Mouse (Mus musculus) heart, postnatal 10 days (tissue): ENCODE measurements around the gene Zfp568. TPM values are rescaled to one million over a fixed set of nuclear protein-coding genes. Genes with fewer than 3 reads are reported as not detected.

Experiments used
- DNase-seq, 2 experiments: peaks; one replicate each; pipeline ENCODE4 v3.0.0; 2021
- intact Hi-C: fragments of 180-260 bp; cut with DNase I; formaldehyde crosslinking; loops from one replicate; pipeline ENCODE4 v1.15.1; 2025
- total RNA-seq, 2 experiments: library from RNA; stranded (reverse); gene quantifications; 2 replicates each; pipeline ENCODE4 v1.2.3; 2021

Gene Zfp568
- total RNA-seq, 2 experiments from 2014 or later: 46.7 to 53.1 TPM

DNA sequence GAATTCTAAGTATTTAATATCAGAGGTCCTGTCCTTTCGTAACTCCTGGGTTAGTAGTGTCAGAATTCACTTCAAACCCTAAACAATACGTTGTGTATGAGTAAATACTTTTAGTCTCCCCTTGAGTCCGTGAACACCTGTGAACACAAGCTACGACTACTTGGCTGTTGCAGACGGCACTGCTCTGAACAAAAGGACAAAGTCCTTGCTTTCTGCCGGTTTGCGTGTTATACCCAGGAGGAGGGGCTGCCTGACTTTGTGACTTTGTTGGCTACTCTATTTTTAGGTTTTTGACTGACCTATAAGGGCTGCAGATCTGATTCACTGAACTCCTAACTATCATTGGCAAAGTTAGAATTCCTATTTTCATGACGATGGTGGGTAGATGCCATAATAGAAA, 2.3 kb downstream of the Zfp568 start:
- intact Hi-C loops: no loop called here
- DNase-seq: no peak

DNA sequence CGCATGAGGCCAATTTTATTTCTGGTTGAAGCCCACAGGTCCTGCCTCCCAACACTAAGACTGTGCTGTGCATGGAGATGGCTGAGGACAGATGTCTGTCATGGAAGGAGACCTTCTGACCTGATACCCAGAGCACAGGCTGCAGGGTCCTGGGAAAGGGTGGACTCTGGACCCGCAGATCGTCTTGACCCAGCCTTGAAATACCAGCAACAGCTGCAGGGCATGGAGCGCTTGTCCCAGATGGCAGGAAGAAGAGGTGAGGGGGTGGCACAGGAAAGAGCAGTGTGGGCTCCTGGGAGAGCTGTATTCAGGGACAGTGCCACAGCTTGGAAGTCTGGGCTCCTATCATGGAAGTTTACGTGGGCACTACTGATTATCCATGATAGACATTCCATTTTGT, 3.8 kb downstream of the Zfp568 start:
- intact Hi-C loops: no loop called here
- no peak for DNase-seq

DNA sequence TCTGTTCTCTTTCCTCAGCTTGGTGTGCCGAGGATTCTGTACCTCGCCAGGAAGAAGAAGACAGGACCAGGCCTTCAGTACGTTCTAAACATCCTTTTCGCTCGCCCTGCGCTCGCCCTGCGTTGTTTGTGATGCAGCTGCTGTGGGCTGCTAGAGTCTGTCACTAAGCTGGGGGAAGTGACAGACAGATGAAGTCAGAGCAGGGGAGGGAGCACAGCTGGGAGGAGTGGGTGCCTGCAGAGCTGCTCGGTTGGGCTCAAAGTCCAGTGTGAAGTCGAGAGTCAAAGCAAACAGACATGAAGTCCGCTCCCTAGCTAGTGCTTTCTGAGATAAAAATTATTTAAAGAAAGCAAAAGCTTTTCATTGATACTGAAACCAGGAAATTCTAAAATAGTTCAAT, 5.3 kb downstream of the Zfp568 start:
- no peak for DNase-seq
- intact Hi-C loops: no loop called here

DNA sequence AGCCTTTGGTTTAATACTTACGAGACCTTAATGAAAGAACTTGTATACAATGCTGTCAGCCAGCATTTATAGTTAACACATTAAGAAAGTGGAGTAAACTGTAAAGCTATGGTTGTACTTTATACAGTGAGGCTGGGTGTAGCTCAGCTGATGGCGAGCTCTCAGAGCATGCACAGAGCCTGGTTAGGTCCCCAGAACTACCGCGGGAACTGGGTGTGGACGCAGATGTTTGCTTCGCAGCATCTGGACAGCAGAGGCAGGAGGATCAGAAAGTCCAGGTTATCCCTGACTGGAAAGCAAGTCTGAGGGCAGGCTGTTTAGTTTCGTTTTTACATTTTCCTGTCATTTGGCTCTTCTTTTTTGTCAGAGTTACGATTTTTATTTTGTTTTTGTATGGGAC, 8.9 kb downstream of the Zfp568 start:
- no peak for DNase-seq
- intact Hi-C loops: no loop called here

DNA sequence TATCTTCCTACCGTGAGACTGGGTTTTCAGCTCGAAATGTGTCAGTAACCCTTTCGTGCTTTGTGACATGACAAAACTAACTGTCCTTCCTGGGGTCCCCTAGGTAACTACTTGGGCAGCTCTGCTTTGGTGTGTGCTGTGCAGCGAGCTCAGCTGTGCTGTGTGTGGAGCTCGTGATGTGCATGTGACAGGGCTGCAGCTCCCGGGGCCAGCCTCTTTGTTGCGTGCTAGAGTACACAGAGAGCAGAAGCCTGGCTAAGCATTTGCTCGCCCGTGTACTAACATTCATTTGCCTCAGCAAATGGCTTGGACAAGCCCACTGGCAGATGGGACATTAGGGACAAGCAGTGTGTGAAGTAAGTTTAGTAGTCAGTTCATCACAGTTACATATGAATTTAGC, 9.6 kb downstream of the Zfp568 start:
- intact Hi-C loops: no loop called here
- no peak for DNase-seq

DNA sequence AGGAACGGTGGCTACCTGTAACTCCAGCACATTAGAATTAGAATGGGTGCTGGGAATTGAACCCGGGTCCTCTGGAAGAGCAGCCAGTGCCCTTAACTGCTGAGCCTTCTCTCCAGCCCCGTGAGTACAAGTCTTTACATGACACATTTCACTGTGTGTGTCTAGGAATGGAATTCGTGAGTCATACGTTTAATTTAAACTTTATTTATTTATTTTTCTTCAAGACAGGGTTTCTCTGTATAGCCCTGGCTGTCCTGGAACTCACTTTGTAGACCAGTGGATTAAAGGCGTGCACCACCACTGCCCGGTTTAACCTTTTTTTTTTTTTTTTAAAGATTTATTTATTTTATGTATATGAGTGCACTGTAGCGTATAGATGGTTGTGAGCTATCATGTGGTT, 11.4 kb downstream of the Zfp568 start:
- DNase-seq: no peak
- intact Hi-C loops: no loop called here

DNA sequence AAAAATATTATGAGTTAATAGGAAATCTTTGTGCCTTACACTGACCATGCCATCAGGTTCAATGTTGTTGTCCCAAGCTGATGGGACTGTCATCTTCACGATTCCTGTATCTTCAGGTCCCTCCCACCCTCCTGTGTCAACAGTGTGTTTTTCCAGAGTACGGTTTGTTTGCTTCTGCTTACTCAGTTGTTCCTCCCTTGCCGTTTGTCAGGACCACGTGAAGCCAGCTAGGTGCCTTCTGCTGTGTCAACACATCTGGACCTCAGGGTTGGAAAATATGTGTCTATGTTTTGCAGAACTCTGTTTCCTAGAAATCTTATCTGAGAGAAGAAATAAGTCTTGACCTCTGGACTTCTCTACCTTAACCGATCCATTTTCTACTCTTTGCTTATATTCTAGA, 16.8 kb downstream of the Zfp568 start:
- DNase-seq: no peak
- intact Hi-C loops: loop anchor here (5.0 kb wide), 1 partner anchor 48 kb away; the partner anchor contains the start of gene Zfp74

DNA sequence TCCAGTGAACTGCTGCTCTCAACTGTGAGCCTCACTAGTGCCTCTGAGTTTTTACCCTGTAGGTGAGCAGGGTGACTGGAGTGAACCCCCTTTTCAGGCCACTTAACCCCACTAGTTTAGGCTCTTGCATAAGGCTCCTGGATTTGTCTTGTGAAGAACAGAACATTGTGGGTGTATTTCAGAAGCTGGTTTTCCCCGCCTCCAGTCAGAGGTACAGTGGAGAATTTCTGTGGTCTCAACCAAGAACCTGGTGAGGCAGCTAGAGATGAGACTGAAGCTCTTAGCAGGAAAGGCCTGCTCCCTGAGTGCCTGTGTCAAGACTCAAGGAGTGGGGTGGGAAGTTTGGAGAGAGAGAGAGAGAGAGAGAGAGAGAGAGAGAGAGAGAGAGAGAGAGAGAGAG, 23.8 kb downstream of the Zfp568 start:
- intact Hi-C loops: no loop called here
- DNase-seq: no peak

DNA sequence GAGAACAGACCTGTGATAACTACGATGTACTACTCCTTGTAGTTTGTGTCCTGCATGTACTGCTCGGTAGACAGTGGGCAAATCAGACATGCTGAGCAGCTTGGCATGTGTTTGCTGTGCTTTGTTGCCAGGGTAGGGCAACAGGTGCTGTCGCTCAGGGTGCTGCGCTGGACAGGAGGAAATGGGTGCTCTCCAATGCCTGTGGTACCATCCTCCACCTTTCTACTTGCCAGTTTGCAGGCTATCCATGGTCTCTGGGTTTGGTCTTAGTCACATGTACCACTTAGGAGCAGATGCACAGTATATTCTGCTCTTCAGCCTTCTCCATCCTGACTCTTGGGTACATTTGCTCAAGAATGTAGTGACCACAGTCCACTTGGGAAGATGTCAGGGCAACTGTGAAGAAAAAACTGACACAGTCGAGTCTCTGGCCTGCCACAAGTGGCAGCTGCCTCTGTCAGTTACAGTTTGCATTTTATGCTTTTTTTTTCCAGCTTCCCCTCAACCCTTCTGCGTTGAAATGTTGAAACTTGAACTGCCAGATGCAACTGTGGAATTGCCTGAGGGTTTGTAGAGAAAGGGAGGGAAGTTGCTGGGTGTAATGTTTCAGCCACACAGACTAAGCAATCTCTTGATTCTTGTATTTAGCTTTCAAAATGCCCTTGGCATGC, 24.4 kb downstream of the Zfp568 start:
- intact Hi-C loops: no loop called here
- DNase-seq: no peak

DNA sequence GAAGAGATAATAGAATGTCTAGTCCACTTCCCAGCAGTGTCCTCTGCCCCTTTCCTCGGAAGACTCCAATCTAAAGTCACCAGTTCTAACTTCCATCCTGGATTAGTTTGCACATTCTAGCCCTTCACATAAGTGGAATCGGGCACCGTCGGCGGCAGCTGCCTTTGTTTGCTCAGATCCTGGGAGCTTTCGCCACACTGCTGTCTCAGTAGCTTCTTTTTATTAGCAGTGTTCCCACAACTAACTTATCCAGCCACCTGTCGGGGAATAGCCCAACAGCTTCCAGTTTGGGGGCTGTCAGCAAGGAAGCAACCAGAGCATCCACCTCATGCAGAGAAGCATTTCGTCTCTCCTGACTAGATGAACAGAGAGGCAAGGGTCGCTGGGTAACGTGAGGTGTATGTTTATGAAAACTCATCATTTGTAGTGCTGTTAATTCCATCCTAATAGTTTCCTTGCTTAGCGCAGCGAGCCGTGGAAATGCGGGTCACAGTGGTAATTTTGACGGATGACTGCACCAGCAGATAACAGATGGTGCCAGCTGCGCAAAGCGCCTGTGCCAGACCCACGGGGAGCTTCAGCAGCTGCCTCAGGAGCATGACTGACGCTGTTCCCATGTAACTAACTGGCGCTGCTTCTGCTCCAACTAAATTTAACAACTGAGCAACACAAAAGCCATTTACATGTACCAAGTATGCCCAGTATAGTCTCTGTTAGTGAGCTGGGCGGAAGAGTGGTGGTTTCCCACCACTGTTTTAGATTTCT, 25.7 kb downstream of the Zfp568 start:
- intact Hi-C loops: loop anchor here (5.0 kb wide), 1 partner anchor 208 kb away; no protein-coding TSS in a partner anchor
- peak; percentile 79 to 83 for DNase-seq

DNA sequence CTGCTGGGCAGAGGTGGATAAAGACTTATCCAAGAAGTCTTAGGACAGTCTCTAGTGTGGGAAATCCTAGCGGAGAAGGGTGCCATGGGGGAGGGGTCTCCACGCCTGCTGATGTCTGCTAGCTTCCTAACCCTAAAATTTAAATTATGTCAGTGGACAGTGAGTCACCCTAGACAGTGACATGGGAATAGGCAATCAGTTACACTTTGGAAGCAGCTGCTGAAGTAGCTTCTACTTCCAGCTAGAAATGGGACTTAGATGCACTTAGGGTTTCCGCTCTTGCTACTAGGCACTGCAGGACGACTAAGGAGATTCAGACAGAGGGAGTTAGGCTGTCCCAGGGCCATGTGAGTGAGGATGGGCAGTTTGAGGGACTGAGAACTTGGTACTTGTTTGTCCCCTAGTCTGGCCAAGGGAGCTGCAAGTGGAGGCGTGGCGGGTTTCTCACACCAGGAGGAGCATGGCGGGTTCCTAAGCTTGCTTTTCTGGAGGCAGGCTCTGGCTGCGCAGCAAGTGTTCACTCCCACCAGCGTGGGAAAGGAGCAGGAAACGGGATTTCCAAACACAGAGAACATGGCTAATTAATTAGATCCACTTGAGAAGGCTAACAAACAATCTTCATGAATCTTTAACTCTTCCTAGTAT, 26.9 kb downstream of the Zfp568 start:
- no peak for DNase-seq
- intact Hi-C loops: loop anchor here (5.0 kb wide), 1 partner anchor 207 kb away; no protein-coding TSS in a partner anchor

DNA sequence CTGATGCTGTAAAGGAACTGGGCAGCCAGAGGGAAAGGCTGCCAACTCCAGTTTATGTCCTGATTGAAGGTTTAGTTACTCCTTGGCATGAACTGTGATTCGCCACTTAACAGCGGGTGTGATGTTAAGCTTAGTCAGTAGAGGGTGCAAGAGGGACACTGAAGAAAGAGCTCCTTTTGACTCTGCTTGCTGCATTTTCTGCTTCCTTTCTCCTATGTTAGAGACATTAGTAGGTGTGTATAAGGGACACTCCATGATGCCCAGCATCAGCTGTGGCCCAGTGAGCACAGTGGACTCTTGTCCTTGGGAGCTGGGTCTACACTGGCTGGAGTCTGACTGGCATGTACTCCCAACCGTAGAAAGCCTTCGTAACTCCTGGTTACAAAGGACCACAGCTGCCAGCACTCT, 29.2 kb downstream of the Zfp568 start:
- peak; percentile 62 to 73 for DNase-seq
- intact Hi-C loops: loop anchor here (2.0 to 5.0 kb wide), 2 partner anchors 78 to 204 kb away; partner anchors contain the start of genes Gm26920 and Zfp566

DNA sequence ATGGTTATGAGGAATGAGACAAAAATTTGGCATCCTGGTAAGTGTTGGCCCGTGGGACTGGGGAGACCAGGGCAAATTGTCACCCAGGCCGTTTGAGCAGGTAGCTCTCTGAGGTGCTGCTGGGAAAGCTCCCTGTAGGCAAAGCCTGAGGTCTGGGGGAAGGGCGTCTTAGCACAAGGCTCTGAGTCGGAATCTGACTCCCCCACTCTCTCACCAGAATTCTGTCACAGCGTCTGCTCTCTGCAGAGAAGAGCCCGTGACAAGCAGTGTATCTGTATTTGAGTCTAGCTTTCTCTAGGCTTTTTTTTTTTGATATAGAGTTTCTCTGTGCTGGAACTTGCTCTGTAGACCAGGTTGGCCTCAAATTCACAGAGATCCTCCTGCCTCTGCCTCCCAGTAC, 33.5 kb downstream of the Zfp568 start:
- no peak for DNase-seq
- intact Hi-C loops: no loop called here

DNA sequence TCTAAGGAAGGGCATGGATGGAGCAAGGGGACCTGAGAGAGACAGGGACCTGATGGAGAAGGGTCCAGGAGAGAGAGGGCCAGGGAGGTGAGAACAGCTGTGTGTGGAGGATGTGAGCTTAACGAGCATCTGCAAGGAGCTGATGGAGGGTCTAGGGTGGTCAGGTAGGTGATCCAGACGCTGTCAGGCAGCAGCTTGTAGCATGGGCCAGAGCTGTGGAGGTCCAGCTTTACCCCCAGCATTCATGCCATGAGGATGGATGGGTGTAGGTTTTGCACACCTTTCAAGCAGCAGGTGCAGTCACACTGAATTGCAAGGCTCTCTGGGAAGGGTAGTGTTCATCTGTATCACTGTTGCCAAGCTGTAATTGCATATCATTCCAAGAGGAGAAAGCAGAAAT, 35.8 kb downstream of the Zfp568 start:
- intact Hi-C loops: no loop called here
- no peak for DNase-seq

DNA sequence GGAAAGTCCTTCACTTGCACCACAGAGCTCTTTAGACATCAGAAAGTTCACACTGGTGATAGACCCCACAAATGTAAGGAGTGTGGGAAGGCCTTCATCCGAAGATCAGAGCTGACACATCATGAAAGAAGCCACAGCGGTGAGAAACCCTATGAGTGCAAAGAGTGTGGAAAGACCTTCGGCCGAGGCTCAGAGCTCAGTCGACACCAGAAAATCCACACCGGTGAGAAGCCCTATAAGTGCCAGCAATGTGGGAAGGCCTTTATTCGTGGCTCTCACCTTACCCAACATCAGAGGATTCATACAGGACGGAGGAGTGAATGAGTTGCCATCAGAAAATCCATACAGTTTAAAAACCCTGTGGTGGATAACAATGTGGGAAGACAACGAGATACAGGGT, 39.6 kb downstream of the Zfp568 start:
- DNase-seq: no peak
- intact Hi-C loops: no loop called here

DNA sequence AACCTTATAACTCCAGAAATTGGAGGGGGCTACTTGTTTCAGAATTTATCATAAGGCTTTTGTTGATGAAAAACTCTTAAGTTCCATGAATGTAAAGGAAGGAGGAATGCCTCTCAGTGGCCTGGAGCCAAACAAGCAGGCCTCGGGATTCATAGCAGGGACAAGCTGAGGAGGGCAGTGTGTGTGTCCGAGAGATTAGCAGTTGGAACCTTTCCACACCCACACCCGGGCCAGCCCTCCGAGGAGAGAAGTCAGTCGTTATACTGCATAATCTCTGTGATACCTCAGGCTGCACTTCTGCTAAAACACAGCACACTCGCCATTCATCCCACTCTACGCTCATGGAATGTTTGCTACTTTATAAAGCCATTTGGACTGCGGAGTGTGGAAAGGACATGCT, 40.0 kb downstream of the Zfp568 start:
- intact Hi-C loops: no loop called here
- DNase-seq: peak in 1 of 2 experiments; percentile 20

DNA sequence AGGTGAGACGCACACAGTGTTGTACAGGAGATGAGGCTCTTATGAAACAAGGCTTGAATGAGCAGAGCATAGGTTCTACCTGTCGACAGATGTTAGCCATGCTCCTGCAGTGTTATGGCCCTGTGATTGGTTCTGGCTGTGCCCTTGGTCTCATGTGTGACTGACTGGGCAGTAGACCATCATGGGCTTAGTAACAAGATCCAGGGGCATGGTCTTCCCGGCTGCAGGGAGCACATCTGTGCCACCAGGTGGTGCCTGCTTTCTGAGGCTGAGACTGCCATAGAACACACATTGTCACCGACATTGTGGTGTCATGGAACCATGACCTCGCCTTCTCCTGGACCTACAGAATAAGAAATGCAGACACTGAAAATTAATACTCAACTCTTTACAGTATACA, 41.6 kb downstream of the Zfp568 start:
- intact Hi-C loops: loop anchor here (5.0 kb wide), 1 partner anchor 182 kb away; no protein-coding TSS in a partner anchor
- DNase-seq: no peak

DNA sequence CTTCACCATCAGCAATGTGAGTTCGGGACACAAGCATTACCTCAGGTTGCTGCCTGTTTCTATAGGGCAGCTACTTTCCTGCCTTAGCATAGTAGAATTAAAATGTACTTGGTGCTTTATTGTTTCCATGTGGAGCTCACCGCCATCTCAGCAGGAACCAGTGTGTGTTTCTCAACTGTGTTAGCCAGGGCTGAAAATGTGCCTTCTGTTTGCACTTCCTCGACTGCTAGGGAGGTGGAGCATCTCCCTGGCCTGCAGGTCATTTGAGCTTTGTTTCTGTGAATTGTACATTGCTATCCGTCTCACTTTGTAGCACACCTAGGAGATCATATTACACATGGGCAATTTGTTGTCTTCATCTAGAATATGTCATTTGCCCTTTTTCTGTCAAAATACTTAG, 43.6 kb downstream of the Zfp568 start:
- intact Hi-C loops: loop anchor here (5.0 kb wide), 1 partner anchor 180 kb away; no protein-coding TSS in a partner anchor
- no peak for DNase-seq

DNA sequence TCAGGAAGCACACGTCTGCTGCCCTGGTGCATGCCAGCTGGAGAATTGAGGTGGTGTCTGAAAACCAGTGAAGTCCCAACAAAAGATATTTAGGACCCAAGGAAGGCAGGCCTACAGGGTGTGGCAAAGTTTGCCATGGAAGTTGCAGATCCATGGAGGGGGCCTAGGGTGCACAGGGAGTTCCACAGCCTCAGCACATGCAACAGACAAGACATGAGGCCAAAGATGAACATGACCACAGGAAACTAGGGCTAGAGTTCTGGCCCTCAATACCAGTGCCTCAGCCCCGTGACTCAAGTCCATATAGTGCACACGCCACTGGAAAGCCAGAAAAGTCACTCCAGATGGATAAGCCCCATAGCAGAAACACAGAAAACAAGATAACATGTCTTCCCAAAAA, 44.8 kb downstream of the Zfp568 start:
- intact Hi-C loops: loop anchor here (5.0 kb wide), 1 partner anchor 179 kb away; no protein-coding TSS in a partner anchor
- DNase-seq: no peak

DNA sequence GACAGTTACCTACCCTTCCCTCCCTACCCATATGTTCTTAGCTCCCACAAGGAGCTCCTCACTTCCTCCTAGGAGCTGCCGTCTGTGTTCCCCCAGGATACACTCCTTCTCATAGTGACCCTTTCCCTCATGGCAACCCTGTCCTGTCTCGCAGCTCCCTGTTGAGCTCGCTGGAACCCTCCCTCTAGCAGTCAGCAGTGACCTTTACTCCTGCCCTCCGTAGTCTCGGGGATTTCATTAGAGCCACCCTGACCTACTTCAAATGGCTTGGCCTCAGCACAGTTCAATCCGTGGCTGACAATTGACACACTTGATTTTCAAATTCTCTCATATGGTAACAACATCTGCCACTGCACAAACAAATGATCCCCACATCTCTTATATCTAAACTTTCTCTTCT, 46.9 kb downstream of the Zfp568 start:
- DNase-seq: no peak
- intact Hi-C loops: no loop called here

DNA sequence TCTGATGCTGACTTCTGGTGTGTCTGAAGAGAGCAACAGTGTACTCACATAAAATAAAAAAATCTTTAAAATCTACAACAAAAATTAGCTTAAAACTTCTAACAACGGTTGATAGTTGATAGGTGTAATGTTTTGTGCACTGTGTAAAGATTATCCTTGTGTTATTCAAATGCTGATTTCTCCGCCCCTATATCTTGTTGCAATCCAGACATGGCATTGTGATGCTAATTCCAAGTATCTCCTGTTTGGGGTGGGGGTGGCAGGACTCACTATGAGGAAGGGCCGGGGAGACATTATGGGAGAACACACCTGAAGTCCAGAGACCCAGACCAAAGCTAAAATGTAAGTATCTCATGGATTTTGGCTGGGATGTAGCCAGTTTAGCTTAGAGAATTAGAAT, 47.6 kb downstream of the Zfp568 start:
- intact Hi-C loops: no loop called here

DNA sequence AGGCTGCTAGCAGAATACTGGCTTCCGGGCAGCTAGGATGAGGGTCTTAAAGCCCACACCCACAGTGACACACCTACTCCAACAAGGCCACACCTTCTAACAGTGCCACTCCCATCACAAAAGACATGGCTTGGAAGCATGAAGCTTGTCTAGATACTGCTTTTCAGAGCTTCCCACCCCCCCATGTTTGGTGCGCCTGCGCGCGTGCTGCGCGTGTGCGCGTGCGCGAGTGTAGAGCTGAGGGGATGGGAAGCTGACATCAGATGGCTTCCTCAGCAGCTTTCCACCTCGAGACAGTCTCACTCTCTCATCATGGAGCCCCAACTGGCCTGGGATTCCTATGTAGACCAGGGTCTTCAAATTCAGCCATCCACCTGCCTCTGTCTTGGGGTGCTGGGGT, 50.6 kb downstream of the Zfp568 start:
- intact Hi-C loops: no loop called here
- DNase-seq: no peak

More for the DNA sequence above, 47.6 kb downstream of the Zfp568 start:
- no peak for DNase-seq
